Mouse (Mus musculus) erythroblast, embryonic 14.5 days (primary cell): ENCODE measurements at regions not wholly inside any gene's neighbourhood (a gene's known extent, or its start where the extent isn't known, plus 50 kb on each side); places are given as distances from the start of the nearest gene placed in this dataset.
A peak's percentile ranks its signal among the peaks of the same experiment; 100 is the strongest.

ENCODE experiments used
- GATA1 ChIP-seq: IDR thresholded peaks from 2 replicates; pipeline ENCODE4 v1.6.1; 2012; ENCODE audit warnings: low read length, inconsistent platforms, mixed read lengths
- TAL1 ChIP-seq: IDR thresholded peaks from 3 replicates; pipeline ENCODE4 v1.6.1; 2012; ENCODE audit warnings: low read length, inconsistent platforms, mixed read lengths

- TF ChIP-seq GATA1 = no peak
- peak; percentile 27; the same call in 1 of the 3 replicates for TF ChIP-seq TAL1
Measured at GRCm38 (mm10) chr5:51829020-51829419, 261.5 kb upstream of the Ppargc1a start.
